Mouse (Mus musculus) kidney, adult 2 months (tissue): ENCODE data around the gene Ostf1.

Experiments
- CTCF ChIP-seq: fragments of 200-500 bp; conservative IDR thresholded peaks from 2 replicates; pipeline ENCODE4 v1.5.1; 2011; ENCODE audit warnings: low read depth, mild to moderate bottlenecking, control low read depth, low read length, moderate library complexity, mixed read lengths; ENCODE audit not compliant: insufficient read depth, insufficient read length
- POLR2A ChIP-seq: fragments of 200-500 bp; IDR thresholded peaks from one replicate; pipeline ENCODE4 v1.6.1; 2011; ENCODE audit warnings: low read depth, low read length, control low read depth

GRCm38 (mm10) chr19:18646397-18646796 is 14.8 kb upstream of the Ostf1 start:
- TF ChIP-seq CTCF = no peak
- no peak for TF ChIP-seq POLR2A
